Mouse (Mus musculus): ENCODE measurements at regions not wholly inside any gene's neighbourhood (a gene's known extent, or its start where the extent isn't known, plus 50 kb on each side); places are given as distances from the start of the nearest gene placed in this dataset.
"Not testable (repeated sequence)": the region's sequence is repeated elsewhere in the genome, so short reads cannot be mapped to it uniquely, and the experiment has no call there.

GRCm38 (mm10) chr2:78279382-78280056, 333.3 kb upstream of the Cwc22 start:
- DNase-seq (ENCODE audit: low spot score in 2 of 2) = no peak

- DNase-seq (ENCODE audit: low spot score in 2 of 2) = no peak
These were observed 332.5 kb upstream of the Cwc22 start for GRCm38 (mm10) chr2:78278630-78279029.

DNA sequence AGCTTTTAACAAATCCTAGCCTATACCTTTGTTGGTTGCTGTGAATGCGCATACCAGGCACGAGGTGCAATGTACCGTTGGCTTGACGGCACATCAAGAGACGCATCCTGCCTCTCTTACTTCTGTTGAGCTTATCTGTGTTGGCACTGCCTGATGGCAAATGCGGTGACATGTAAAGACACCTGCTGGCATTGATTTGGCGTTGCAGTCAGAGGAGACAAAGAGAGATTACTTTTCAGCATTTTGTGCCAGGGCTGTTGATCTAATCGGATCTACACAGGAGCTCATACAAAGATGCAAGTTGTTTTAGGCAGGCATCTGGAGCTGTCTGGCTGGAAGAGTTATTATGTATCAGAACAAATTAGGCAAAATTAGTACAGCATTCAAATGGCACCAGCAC, 331.5 kb upstream of the Cwc22 start:
- DNase-seq (ENCODE audit: low spot score in 2 of 2) = no peak

GRCm38 (mm10) chr2:78274122-78274521, 327.9 kb upstream of the Cwc22 start:
- no peak for DNase-seq (ENCODE audit: low spot score in 2 of 2)

DNA sequence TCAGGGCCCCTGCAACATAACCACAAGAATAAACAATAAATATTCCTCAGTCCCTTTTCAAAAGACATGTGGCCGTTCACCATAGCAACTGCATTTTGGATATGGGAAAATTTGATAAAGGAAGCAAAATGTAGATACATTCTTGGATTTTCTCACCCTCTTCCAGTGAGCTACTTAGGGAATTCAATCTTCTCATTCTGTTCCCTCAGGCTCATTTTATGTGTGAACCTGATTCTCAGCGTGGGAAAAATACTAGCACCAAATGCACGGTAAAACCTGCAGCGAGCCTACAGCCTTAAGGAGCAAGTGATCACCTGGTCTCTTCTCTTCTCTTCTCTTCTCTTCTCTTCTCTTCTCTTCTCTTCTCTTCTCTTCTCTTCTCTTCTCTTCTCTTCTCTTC, 322.5 kb upstream of the Cwc22 start:
- no peak for DNase-seq (ENCODE audit: low spot score in 2 of 2)

- DNase-seq (ENCODE audit: low spot score in 2 of 2) = no peak
These were observed 321.6 kb upstream of the Cwc22 start for GRCm38 (mm10) chr2:78267527-78268375.

GRCm38 (mm10) chr2:78253601-78254097, 307.5 kb upstream of the Cwc22 start:
- no peak for DNase-seq (ENCODE audit: low spot score in 2 of 2)

GRCm38 (mm10) chr2:78246354-78246753, 300.2 kb upstream of the Cwc22 start:
- DNase-seq (ENCODE audit: low spot score in 2 of 2) = no peak

DNA sequence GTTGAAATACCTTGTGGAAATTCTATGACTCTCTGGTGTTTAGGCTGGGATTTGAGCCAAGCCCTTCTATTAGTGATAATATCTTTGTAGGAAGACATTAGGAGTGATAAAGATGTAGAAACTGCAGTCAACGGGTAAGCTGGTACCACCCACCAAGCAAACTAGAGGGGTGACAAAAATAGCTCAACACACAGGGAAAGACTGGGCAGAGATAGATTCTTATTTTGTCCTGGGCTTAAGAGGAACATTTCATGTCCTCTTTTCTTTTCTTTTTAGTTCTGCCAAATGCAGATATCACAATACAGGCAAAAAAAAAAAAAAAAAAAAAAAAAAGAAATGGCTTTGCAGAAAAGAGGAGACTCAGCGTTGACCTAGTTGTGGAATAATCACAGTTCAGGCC, 294.1 kb upstream of the Cwc22 start:
- no peak for DNase-seq (ENCODE audit: low spot score in 2 of 2)

- not testable (repeated sequence) for DNase-seq (ENCODE audit: low spot score in 2 of 2)
These were observed 279.4 kb upstream of the Cwc22 start for GRCm38 (mm10) chr2:78225383-78226100.

DNA sequence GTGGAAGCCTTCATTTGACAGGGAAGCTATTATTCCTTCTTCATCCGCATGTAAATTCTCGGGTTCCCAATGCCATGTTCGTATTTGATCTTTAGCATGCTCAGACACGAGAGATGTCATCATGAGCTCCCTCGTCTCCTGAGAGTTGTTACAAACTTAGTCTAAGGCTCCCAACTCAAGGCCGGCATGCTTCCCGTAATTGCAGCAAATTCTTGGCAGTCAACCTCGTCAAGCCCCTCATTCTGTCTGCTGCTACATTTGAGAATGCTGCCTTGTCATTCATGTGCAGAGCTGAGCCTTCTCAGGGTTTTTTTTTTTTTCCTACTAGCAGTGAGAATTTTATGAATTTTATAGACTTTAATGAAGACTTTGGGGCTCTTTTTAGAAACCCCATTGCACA, 268.3 kb upstream of the Cwc22 start:
- DNase-seq (ENCODE audit: low spot score in 2 of 2) = no peak

GRCm38 (mm10) chr2:78205125-78205524, 258.9 kb upstream of the Cwc22 start:
- no peak for DNase-seq (ENCODE audit: low spot score in 2 of 2)

DNA sequence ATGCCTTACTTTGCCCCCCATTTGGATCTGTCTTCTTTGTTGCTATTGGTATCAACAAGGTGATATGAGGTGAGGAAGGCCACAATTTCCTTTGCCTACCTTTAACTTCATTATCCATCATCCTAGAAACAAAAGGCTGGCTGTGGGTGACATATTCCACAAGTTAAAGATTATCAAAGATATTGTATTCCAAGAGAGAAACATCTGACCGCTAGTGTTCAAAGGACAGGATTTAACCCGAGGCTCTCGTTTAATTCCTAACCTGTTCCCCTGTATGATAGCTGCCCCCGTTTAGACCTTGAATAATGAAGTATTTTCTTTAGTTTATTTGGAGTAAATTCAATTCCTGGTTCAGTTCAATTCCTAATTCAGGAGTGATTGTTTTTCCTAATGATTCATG, 249.8 kb upstream of the Cwc22 start:
- DNase-seq (ENCODE audit: low spot score in 2 of 2) = no peak

DNA sequence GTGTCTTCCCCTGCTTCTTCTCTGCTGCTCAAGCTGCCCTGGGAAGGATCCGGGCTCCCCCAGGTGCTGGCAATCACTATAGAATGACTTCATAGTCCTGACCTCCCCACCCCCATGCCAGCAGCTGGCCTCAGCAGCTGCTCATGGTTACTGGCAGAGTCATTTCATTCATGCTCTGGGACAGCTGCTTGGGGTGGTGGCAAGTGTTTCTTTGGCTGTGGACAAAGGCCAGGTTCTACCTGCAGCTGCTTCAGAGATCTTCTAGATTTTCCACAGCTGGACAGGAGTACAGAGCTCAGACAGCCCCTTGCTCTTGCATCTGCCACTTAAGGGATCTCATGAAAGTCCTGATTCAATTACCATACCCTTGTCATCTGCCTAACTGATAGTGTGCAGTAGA, 243.4 kb upstream of the Cwc22 start:
- no peak for DNase-seq (ENCODE audit: low spot score in 2 of 2)

DNA sequence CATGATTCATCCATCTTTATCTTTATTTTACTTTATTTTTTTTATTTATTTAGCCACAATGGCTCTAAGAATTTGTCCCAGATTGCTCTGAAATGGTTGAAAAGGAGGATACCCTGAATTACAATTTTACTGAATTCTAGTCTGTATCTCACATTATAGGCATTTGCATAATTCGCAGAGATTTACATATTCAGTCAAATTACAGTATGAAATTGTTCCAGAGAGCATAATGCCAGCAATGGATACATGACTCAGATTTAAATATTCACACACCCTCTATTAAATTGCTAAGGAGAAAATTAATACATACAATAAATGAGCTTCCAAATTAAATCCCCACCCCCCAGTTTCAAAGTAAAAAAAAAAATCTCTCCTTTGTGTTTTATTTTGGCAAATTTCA, 238.8 kb upstream of the Cwc22 start:
- no peak for DNase-seq (ENCODE audit: low spot score in 2 of 2)

GRCm38 (mm10) chr2:78173784-78174183, 227.6 kb upstream of the Cwc22 start:
- no peak for DNase-seq (ENCODE audit: low spot score in 2 of 2)

DNA sequence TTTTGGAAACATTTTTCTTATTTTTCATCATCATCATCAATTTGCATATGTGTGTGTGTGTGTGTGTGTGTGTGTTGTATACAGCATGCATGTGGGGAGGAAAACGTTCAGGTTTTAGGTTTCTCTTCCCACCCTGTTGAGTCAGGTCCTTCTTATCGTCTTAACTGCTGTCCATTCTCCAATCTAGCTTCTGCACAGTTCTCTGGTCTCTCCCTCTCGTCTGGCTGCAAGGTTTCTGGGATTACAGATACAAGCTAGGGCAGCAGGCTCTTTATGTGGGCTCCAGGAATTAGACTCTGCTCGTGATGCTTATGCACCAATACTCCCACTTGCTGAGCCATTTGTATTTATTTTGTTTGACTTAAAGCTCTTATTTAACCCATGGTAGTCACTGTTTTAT, 226.6 kb upstream of the Cwc22 start:
- no peak for DNase-seq (ENCODE audit: low spot score in 2 of 2)

DNA sequence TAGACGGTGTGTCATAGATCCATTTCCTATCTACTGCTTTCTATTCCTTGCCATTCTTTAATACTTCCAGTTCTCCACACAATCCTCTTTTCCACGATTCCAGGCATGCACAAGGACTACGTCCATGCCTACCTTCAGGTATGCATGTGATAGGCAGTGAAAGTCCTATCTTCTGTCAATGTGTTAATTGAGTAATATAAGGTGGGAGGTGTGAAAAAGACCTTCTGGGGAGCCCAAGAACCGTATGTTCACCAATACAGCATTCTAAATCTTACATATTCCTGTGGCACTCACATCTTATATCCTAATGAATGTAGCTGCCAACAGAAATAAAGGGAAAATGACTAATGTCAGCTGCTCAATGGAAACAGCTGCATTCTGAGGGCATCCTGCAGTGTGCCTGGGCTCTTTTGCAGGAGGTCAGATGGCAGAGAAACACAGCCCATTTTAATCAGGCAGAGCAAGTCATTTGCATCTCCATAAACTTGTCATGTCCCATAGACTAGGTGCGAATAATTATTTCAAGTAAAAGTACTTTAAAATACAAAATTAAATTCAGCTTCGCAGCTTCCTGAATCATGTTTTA, 224.1 kb upstream of the Cwc22 start:
- no peak for DNase-seq (ENCODE audit: low spot score in 2 of 2)

GRCm38 (mm10) chr2:78165429-78165828, 219.3 kb upstream of the Cwc22 start:
- no peak for DNase-seq (ENCODE audit: low spot score in 2 of 2)

GRCm38 (mm10) chr2:78159877-78160485, 213.8 kb upstream of the Cwc22 start:
- no peak for DNase-seq (ENCODE audit: low spot score in 2 of 2)

DNA sequence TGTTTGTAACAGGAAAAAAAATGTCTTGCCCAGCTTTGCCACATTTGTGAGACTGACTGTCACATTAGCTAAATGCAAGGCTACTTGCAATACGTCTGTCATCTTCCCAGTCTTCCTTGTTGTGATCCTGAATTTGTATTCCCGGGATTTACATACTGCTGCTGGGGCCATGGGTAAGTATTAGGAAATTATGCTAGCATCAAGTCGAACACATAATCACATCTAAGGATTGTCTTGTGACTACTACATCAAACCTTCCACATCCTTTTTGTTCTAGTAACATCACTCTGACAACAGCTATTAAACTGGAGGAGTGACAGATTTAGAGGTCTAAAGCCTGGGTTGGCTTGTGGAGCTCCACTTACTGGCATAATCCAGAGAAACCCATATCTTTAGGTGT, 164.2 kb upstream of the Cwc22 start:
- no peak for DNase-seq (ENCODE audit: low spot score in 2 of 2)

GRCm38 (mm10) chr2:78095536-78095935, 149.4 kb upstream of the Cwc22 start:
- DNase-seq (ENCODE audit: low spot score in 2 of 2) = no peak

Measured in frontal cortex, postnatal 14 days (tissue).